Mouse (Mus musculus): ENCODE results near the gene Gxylt2.

GRCm38 (mm10) chr6:100811731-100812130 is 107.2 kb downstream of the Gxylt2 start:
- TF ChIP-seq POLR2A (IDR thresholded peaks at IDR 0.05; ENCODE audit: borderline replicate concordance, control insufficient read depth, low read depth, low read length) (no peak), CTCF (IDR thresholded peaks at IDR 0.05; ENCODE audit: control insufficient read depth, insufficient read depth, low read length) (no peak)
